Mouse (Mus musculus) liver, adult 2 months (tissue): ENCODE data around the gene Tas2r122.

Experiments used
- CTCF ChIP-seq: fragments of 200-500 bp; IDR thresholded peaks from 2 replicates; pipeline ENCODE4 v1.5.1; 2011; ENCODE audit warnings: low read depth, low read length, control low read depth
- POLR2A ChIP-seq: fragments of 200-500 bp; IDR thresholded peaks from 2 replicates; pipeline ENCODE4 v1.6.1; 2011; ENCODE audit warnings: low read length, control low read depth; ENCODE audit not compliant: insufficient read depth; ENCODE audit errors: extremely low read depth

- no peak for TF ChIP-seq CTCF
- no peak for TF ChIP-seq POLR2A
Measured at GRCm38 (mm10) chr6:132754430-132754829, 42.7 kb upstream of the Tas2r122 start, which contains the start of gene Tas2r124.
